Mouse (Mus musculus) ES-Bruce4 (cell line): ENCODE results near the gene Saysd1. TPM values are rescaled to one million over a fixed set of nuclear protein-coding genes. Genes with fewer than 3 reads are reported as not detected.

Experiments used
- H3K27ac ChIP-seq: 2 replicates; pipeline ENCODE4 v1.5.1; 2012; ENCODE audit warnings: low read length, inconsistent platforms; ENCODE audit not compliant: insufficient read depth
- H3K27me3 ChIP-seq: 2 replicates; pipeline ENCODE4 v1.6.1; 2012; ENCODE audit warnings: mild to moderate bottlenecking, low read length, inconsistent platforms; ENCODE audit not compliant: control insufficient read depth, poor library complexity, insufficient read depth, severe bottlenecking
- H3K36me3 ChIP-seq: 2 replicates; pipeline ENCODE4 v1.6.1; 2012; ENCODE audit warnings: inconsistent platforms, mild to moderate bottlenecking, low read length, moderate library complexity; ENCODE audit not compliant: control insufficient read depth, poor library complexity, insufficient read depth, severe bottlenecking
- H3K4me1 ChIP-seq: one replicate; pipeline ENCODE4 v1.8.1; 2011; ENCODE audit warnings: low read length; ENCODE audit not compliant: control insufficient read depth, insufficient read depth
- H3K4me3 ChIP-seq: 2 replicates; pipeline ENCODE4 v1.5.1; 2011; ENCODE audit warnings: low read depth, mild to moderate bottlenecking, low read length
- H3K9ac ChIP-seq: 2 replicates; pipeline ENCODE4 v1.6.1; 2012; ENCODE audit warnings: low read depth, mild to moderate bottlenecking, inconsistent platforms; ENCODE audit not compliant: poor library complexity, severe bottlenecking
- H3K9me3 ChIP-seq: replicated peaks from 2 replicates; pipeline ENCODE4 v1.6.1; 2012; ENCODE audit warnings: mild to moderate bottlenecking, low read length, inconsistent platforms; ENCODE audit not compliant: control insufficient read depth, poor library complexity, insufficient read depth, severe bottlenecking
- CTCF ChIP-seq: IDR thresholded peaks from one replicate; pipeline ENCODE4 v1.8.1; 2011; ENCODE audit warnings: low read depth, low read length
- EP300 ChIP-seq: IDR thresholded peaks from 2 replicates; pipeline ENCODE4 v1.6.1; 2011; ENCODE audit warnings: low read depth, low read length; ENCODE audit not compliant: insufficient read depth
- POLR2A ChIP-seq: IDR thresholded peaks from one replicate; pipeline ENCODE4 v1.8.1; 2011; ENCODE audit warnings: low read length; ENCODE audit not compliant: insufficient read depth
- polyA plus RNA-seq: library from polyadenylated mRNA; stranded (reverse); fragments of >200 nt; gene quantifications from 2 replicates; pipeline ENCODE4 v1.2.4, GENCODE M21; 2011; ENCODE audit warnings: low read depth; ENCODE audit not compliant: missing spikeins, insufficient read depth, insufficient read length

The Saysd1 gene
- polyA plus RNA-seq, 1 experiment = 5.8 TPM

DNA sequence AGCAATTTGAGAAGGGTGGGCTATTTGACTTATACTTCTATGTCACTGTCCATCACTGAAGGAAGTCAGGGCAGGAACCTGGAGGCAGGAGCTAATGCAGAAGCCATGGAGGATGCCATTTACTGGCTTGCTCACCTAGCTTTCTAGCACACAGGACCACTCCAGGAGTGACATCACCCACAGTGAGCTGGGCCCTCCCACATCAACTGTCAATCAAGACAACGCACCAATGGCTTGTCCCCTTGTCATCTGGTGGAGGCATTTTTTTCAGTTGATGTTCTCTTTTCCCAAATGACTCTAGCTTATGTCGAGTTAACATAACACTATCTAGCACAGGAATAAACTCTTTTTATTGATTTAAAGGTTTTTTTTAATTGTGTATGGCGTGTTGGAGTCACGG is 30.9 kb upstream of the Saysd1 start:
- Histone ChIP-seq H3K36me3 (peaks cover 7% of the 10 kb centered on the region), H3K4me3 (no peak overlapping the region), H3K9me3 (no peaks in the 10 kb centered on the region), H3K4me1 (no peaks in the 10 kb centered on the region), H3K27ac (no peak overlapping the region), H3K27me3 (no peaks in the 10 kb centered on the region), H3K9ac (no peak overlapping the region)
- TF ChIP-seq EP300 = no peak
- TF ChIP-seq POLR2A = no peak
- no peak for TF ChIP-seq CTCF

DNA sequence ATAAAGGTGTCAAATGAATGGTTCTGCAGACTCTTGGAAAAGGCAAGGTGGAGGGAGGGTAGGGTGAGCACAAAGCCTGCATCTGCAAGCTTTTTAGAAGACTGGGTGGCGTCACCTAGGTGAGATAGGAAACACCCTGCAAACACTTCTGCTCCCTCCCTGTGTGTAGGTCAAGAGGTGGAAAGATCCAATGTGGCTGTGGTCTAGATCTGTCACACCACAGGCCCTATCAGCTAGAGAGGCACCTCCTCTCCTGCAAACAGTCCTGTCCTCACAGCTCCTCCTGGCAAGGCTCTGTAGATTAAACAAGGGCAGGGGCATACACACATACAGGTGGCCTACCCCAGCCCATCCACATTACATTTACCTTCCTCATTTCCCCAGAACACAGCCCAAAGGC is 30.1 kb upstream of the Saysd1 start:
- H3K36me3 ChIP-seq = peaks cover 7% of the 10 kb centered on the region
- TF ChIP-seq EP300 (no peak), POLR2A (no peak), CTCF (no peak)

DNA sequence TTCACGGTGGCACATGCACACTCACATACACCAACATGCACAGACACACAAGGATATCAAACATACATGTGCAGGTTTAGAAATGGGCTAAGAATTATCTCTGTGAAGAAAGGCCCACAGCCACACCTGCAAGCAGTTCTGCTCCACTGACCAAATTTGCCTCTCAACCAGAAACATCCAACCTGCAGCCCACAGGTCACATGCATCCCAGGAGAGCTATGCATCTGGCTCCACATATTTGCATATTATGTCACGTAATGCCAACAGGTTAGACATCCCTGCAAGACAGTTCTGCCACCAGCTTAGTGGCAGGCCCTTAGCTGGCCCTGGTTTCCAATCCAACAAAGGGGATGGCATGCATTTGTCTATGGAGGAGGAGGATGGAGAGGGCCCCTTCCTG is 29.7 kb upstream of the Saysd1 start:
- H3K9ac ChIP-seq = no peak overlapping the region
- H3K4me1 ChIP-seq = no peaks in the 10 kb centered on the region
- no peak overlapping the region for H3K27ac ChIP-seq
- H3K27me3 ChIP-seq = no peaks in the 10 kb centered on the region
- peaks cover 7% of the 10 kb centered on the region for H3K36me3 ChIP-seq
- H3K4me3 ChIP-seq = no peak overlapping the region
- H3K9me3 ChIP-seq = no peaks in the 10 kb centered on the region
- TF ChIP-seq EP300 = no peak
- TF ChIP-seq CTCF = no peak
- TF ChIP-seq POLR2A = no peak

More for the DNA sequence above, 30.1 kb upstream of the Saysd1 start:
- no peaks in the 10 kb centered on the region for H3K27me3 ChIP-seq
- H3K9me3 ChIP-seq = no peaks in the 10 kb centered on the region
- no peak overlapping the region for H3K4me3 ChIP-seq
- no peak overlapping the region for H3K9ac ChIP-seq
- H3K4me1 ChIP-seq = no peaks in the 10 kb centered on the region
- H3K27ac ChIP-seq = no peak overlapping the region

DNA sequence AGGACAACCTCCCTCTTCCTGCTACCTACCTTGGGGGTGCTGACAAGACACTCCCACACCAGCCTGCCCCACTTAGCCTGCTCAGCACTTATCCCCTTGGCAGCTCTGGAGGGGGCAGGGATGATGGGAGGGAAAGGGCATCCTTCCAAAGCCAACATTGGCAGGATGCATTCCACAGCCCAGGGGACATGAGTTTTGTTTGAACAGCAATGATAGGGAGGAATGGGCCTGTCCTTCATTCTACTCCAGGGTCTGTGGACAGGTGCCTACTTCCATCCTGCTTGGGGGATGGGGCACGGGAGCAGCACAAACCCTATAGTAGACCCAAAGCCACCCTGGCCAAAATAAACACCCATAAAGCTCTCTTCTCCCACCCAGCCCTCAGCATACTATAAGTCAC is 27.1 kb upstream of the Saysd1 start:
- no peak overlapping the region for H3K27ac ChIP-seq
- H3K4me3 ChIP-seq = no peak overlapping the region
- no peaks in the 10 kb centered on the region for H3K9me3 ChIP-seq
- no peak overlapping the region for H3K9ac ChIP-seq
- H3K4me1 ChIP-seq = no peaks in the 10 kb centered on the region
- H3K27me3 ChIP-seq = no peaks in the 10 kb centered on the region
- TF ChIP-seq POLR2A (no peak), CTCF (no peak), EP300 (no peak)
- peaks cover 2% of the 10 kb centered on the region; the same call in 1 of the 2 replicates for H3K36me3 ChIP-seq

DNA sequence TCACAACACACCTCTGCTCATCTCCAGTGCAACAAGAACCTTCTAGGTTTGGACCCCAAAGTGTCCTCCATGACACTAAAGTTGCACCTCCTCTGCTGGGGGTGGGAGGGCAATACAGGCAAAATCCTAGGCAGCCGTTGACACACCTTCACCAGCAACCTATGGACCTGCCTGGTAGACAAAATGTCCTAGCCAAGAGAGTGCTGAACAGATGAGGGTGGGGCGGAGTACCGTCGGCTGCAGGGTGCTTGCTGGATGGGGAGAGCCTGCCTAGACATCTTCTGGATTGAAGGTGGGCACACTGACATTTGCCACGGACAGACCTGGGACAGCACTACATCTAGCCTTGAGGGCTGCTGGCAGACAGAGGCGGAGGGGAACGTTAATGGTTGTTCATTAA is 26.1 kb upstream of the Saysd1 start:
- H3K4me3 ChIP-seq = no peak overlapping the region
- H3K4me1 ChIP-seq = no peaks in the 10 kb centered on the region
- no peak for TF ChIP-seq POLR2A
- no peak for TF ChIP-seq CTCF
- TF ChIP-seq EP300 = no peak
- H3K9ac ChIP-seq = no peak overlapping the region
- no peaks in the 10 kb centered on the region for H3K27me3 ChIP-seq
- no peaks in the 10 kb centered on the region for H3K9me3 ChIP-seq
- H3K27ac ChIP-seq = no peak overlapping the region
- peaks cover 2% of the 10 kb centered on the region; the same call in 1 of the 2 replicates for H3K36me3 ChIP-seq

DNA sequence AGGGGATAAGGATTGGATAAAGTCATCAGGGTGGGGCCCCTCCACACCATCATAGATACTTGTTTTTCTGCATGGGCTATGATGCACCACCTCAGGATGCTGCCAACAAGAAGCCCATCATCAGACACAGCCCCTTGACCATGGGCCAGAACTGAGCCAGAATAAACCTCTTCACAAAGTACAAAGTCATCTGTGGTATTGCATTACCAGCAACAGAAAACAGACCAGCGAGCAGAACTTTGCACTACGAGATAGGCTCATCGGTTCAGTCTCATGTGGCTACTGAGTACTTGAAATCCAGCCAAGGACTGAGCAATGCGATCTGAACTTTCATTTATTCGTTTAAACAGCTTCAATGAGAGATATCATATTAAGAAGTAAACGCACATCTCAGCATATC is 24.4 kb upstream of the Saysd1 start:
- H3K4me1 ChIP-seq = peaks cover 3% of the 10 kb centered on the region

More for the DNA sequence above, 24.4 kb upstream of the Saysd1 start:
- H3K4me3 ChIP-seq = no peak overlapping the region
- H3K9ac ChIP-seq = no peak overlapping the region
- TF ChIP-seq POLR2A (no peak), EP300 (no peak), CTCF (no peak)
- peaks cover 2% of the 10 kb centered on the region; the same call in 1 of the 2 replicates for H3K36me3 ChIP-seq
- H3K27me3 ChIP-seq = no peaks in the 10 kb centered on the region
- no peaks in the 10 kb centered on the region for H3K9me3 ChIP-seq
- H3K27ac ChIP-seq = no peak overlapping the region
